Mouse (Mus musculus): ENCODE data around the gene Sectm1b. TPM values are rescaled to one million over a fixed set of nuclear protein-coding genes. Genes with fewer than 3 reads are reported as not detected.

The Sectm1b gene
- polyA plus RNA-seq, 1 experiment from 2014 or later, result not detected

DNA sequence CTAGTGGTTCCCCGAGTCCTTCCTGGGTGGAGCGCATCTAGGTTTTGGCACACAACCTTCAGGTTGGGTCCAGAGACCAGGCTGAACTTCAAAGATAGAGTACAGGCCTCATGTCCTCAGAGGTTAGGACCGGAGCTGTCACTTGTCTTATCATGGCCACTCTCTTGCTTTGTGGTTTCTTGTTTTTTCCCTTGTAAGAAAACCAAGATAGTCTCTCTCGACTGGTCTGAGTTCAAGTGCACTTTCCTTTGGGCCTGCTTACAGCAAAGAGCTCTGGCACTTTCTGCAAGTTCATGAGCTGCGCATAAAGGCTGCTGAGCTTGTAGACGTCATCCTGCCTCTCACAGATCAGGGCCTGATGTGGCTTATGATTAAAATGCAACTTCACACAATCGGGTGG is 36.1 kb downstream of the Sectm1b start:
- Histone ChIP-seq H3K4me2 (ENCODE audit: low read depth, low read length, severe bottlenecking) (no peak overlapping the region), H3K4me3 (ENCODE audit: low read depth, low read length) (no peak overlapping the region), H3K27me3 (ENCODE audit: control insufficient read depth, insufficient read depth, low read length) (no peaks in the 10 kb centered on the region), H3K27ac (ENCODE audit: low read depth, low read length) (no peak overlapping the region), H3K36me3 (ENCODE audit: control insufficient read depth, insufficient read depth, low read length) (no peaks in the 10 kb centered on the region), H3K9me3 (ENCODE audit: control insufficient read depth, low read length) (no peaks in the 10 kb centered on the region), H3K9ac (ENCODE audit: low read length) (no peak overlapping the region), H3K4me1 (replicated peaks; ENCODE audit: control insufficient read depth, insufficient read depth, low read length) (no peaks in the 10 kb centered on the region)
- 91% methylated on average over 7 of the region's 7 CpGs for WGBS
- no peak for DNase-seq (ENCODE audit: low spot score)
- no peak for ATAC-seq (replicated peaks; ENCODE audit: low FRiP score)

DNA sequence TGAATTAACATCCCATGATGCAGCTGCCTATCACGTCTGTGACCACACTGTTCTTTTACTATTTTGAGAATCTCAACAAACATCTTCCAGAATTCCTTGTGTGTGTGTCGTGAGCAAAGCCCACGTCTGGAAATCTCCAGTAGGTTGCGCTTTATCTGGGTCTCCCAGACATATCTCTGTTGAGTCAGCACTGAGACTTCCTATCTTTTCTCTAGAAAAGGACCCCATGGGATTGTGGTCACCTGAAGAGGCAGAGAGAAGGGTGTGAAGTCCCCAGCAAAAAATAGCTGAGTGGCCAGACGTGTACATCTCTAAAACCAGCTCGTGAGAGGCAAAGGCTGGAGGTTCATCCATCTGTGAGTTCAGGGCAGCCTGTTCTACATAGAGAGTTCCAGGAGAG is 39.2 kb downstream of the Sectm1b start:
- H3K4me3 ChIP-seq (ENCODE audit: low read depth, low read length), result no peak overlapping the region
- no peak overlapping the region for H3K4me2 ChIP-seq (ENCODE audit: low read depth, low read length, severe bottlenecking)
- no peaks in the 10 kb centered on the region for H3K4me1 ChIP-seq (replicated peaks; ENCODE audit: control insufficient read depth, insufficient read depth, low read length)
- H3K36me3 ChIP-seq (ENCODE audit: control insufficient read depth, insufficient read depth, low read length), result no peaks in the 10 kb centered on the region
- no peak overlapping the region for H3K9ac ChIP-seq (ENCODE audit: low read length)
- no peaks in the 10 kb centered on the region for H3K9me3 ChIP-seq (ENCODE audit: control insufficient read depth, low read length)
- no peak for ATAC-seq (replicated peaks; ENCODE audit: low FRiP score)
- H3K27me3 ChIP-seq (ENCODE audit: control insufficient read depth, insufficient read depth, low read length), result no peaks in the 10 kb centered on the region
- no peak overlapping the region for H3K27ac ChIP-seq (ENCODE audit: low read depth, low read length)
- DNase-seq (ENCODE audit: low spot score), result no peak
- 70% methylated on average over 6 of the region's 6 CpGs for WGBS

DNA sequence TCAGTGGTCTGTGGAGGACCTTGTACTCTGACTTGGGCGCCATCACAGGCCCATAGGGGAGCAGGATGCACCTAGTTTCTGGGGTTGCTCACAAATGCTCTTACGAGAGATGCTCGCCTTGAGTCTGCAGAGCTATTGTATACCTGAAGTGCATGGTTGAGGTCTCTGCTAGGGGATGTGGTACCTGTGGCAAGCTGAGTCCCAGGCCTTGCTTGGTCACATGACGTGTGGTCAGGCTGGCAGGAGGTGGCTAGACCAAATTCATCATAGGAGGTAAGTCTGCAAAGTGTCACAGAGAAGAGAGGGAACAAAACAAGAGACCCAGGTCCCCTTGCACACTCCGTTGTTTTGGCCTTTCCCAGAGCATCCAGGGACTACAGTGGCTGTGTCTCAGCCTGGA is 43.9 kb downstream of the Sectm1b start:
- H3K9me3 ChIP-seq (ENCODE audit: control insufficient read depth, low read length), result no peaks in the 10 kb centered on the region
- H3K9ac ChIP-seq (ENCODE audit: low read length), result no peak overlapping the region
- no peaks in the 10 kb centered on the region for H3K27me3 ChIP-seq (ENCODE audit: control insufficient read depth, insufficient read depth, low read length)
- no peaks in the 10 kb centered on the region for H3K4me1 ChIP-seq (replicated peaks; ENCODE audit: control insufficient read depth, insufficient read depth, low read length)
- WGBS, result 85% methylated on average over 5 of the region's 5 CpGs
- no peak overlapping the region for H3K4me3 ChIP-seq (ENCODE audit: low read depth, low read length)
- no peaks in the 10 kb centered on the region for H3K36me3 ChIP-seq (ENCODE audit: control insufficient read depth, insufficient read depth, low read length)
- ATAC-seq (replicated peaks; ENCODE audit: low FRiP score) (no peak), DNase-seq (ENCODE audit: low spot score) (no peak)
- H3K27ac ChIP-seq (ENCODE audit: low read depth, low read length), result no peak overlapping the region
- no peak overlapping the region for H3K4me2 ChIP-seq (ENCODE audit: low read depth, low read length, severe bottlenecking)

DNA sequence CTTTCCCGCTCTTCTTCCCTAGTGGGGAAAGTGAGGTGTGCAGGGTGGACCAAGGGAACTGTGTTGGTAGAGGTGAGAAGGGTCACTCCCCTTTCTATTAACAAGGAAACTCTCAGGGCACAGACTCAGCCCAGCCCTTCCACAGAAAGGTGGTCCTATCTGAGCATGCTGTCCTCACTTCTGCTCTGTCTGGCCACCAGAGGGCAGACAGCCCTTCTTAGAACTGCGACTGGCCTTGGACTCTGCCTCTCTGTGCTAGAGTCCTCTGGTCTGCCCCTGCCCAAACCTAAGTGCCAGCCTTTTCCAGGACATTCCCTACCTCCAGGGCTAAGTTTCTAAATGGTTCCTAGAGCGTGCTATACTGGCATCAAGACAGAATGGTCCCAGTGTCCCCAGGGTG is 45.7 kb downstream of the Sectm1b start:
- no peaks in the 10 kb centered on the region for H3K9me3 ChIP-seq (ENCODE audit: control insufficient read depth, low read length)
- ATAC-seq (replicated peaks; ENCODE audit: low FRiP score) (no peak), DNase-seq (ENCODE audit: low spot score) (peak; percentile 79)
- H3K36me3 ChIP-seq (ENCODE audit: control insufficient read depth, insufficient read depth, low read length), result no peaks in the 10 kb centered on the region
- no peak overlapping the region for H3K4me3 ChIP-seq (ENCODE audit: low read depth, low read length)
- no peaks in the 10 kb centered on the region for H3K27me3 ChIP-seq (ENCODE audit: control insufficient read depth, insufficient read depth, low read length)
- no peak overlapping the region for H3K4me2 ChIP-seq (ENCODE audit: low read depth, low read length, severe bottlenecking)
- H3K4me1 ChIP-seq (replicated peaks; ENCODE audit: control insufficient read depth, insufficient read depth, low read length), result no peaks in the 10 kb centered on the region
- 33% methylated on average over 3 of the region's 3 CpGs for WGBS
- no peak overlapping the region for H3K9ac ChIP-seq (ENCODE audit: low read length)
- H3K27ac ChIP-seq (ENCODE audit: low read depth, low read length), result no peak overlapping the region

DNA sequence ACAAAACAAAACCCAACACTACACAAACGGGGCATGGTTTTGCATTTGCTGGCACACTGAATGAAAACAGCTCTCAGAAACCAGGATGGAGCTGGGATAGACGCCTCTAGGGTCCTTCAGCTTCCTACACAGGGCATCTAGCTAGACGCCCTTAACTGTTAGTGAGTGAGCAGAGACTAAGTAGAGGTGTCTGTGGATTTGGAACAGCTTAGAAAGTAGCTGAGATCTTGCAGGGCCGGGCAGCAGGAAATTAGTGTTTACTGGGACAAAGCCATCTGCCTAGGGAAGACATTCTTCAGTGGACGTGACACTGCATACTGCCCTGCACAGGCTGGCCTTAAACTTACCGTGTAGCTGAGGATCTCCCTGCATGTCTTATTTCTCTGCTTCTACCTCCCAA is 47.9 kb downstream of the Sectm1b start:
- Histone ChIP-seq H3K4me3 (ENCODE audit: low read depth, low read length) (no peak overlapping the region), H3K9ac (ENCODE audit: low read length) (no peak overlapping the region), H3K9me3 (ENCODE audit: control insufficient read depth, low read length) (no peaks in the 10 kb centered on the region), H3K4me1 (replicated peaks; ENCODE audit: control insufficient read depth, insufficient read depth, low read length) (no peaks in the 10 kb centered on the region), H3K36me3 (ENCODE audit: control insufficient read depth, insufficient read depth, low read length) (no peaks in the 10 kb centered on the region), H3K27me3 (ENCODE audit: control insufficient read depth, insufficient read depth, low read length) (no peaks in the 10 kb centered on the region), H3K27ac (ENCODE audit: low read depth, low read length) (no peak overlapping the region), H3K4me2 (ENCODE audit: low read depth, low read length, severe bottlenecking) (no peak overlapping the region)
- ATAC-seq (replicated peaks; ENCODE audit: low FRiP score) (no peak), DNase-seq (ENCODE audit: low spot score) (no peak)
- WGBS, result 74% methylated on average over 6 of the region's 6 CpGs

DNA sequence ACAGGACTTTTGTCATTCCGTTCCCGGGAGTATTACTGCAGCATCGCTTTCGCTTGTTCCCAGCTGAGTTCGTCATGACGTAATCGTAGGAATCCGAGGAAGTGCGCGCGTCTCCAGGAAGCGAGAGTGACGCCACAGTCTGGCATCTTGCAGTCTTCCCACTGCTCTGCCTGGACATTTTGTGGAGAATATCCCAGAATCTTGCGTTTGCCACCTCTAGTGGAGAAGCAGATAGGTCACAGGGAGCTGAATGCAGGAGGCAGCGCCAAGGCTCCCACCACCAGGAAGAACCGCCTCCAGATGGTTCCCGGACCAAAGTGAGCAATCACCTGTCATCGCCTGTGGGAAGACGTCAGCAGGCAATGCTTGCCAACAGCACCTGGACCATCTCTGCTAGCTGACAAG is 48.5 kb downstream of the Sectm1b start:
- WGBS, result 67% methylated on average over 19 of the region's 19 CpGs
- Histone ChIP-seq H3K4me1 (replicated peaks; ENCODE audit: control insufficient read depth, insufficient read depth, low read length) (no peaks in the 10 kb centered on the region), H3K4me2 (ENCODE audit: low read depth, low read length, severe bottlenecking) (peak overlapping the region; percentile 15; the same call in 1 of the 2 replicates), H3K9me3 (ENCODE audit: control insufficient read depth, low read length) (no peaks in the 10 kb centered on the region), H3K27me3 (ENCODE audit: control insufficient read depth, insufficient read depth, low read length) (no peaks in the 10 kb centered on the region), H3K27ac (ENCODE audit: low read depth, low read length) (no peak overlapping the region), H3K36me3 (ENCODE audit: control insufficient read depth, insufficient read depth, low read length) (no peaks in the 10 kb centered on the region), H3K9ac (ENCODE audit: low read length) (0 out of 2 replicates have a peak overlapping the region, but pooled peaks have one; percentile 6), H3K4me3 (ENCODE audit: low read depth, low read length) (no peak overlapping the region)
- no peak for ATAC-seq (replicated peaks; ENCODE audit: low FRiP score)
- no peak for DNase-seq (ENCODE audit: low spot score)

DNA sequence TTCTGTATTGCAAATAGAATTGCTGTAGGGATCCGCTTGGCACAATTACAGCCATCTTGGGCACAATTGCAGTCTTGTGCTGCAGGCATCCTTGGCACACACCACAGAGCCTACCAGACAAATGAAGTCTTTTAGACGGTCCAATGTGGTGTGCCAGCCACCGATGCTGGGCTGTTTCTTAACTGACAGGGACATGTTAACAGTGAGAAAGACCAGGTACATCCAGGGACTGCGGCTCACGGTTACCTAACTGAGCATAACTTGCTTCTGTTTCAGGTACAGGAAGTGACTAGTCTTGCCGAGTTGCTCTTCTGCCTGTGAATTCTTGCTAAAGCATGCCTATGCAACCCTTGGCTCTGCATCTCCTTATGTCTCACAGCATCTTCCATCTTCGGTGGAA is 49.7 kb downstream of the Sectm1b start:
- no peaks in the 10 kb centered on the region for H3K9me3 ChIP-seq (ENCODE audit: control insufficient read depth, low read length)
- no peak overlapping the region for H3K9ac ChIP-seq (ENCODE audit: low read length)
- 89% methylated on average over 7 of the region's 7 CpGs for WGBS
- H3K4me1 ChIP-seq (replicated peaks; ENCODE audit: control insufficient read depth, insufficient read depth, low read length), result no peaks in the 10 kb centered on the region
- H3K4me2 ChIP-seq (ENCODE audit: low read depth, low read length, severe bottlenecking), result no peak overlapping the region
- no peak for ATAC-seq (replicated peaks; ENCODE audit: low FRiP score)
- no peak for DNase-seq (ENCODE audit: low spot score)
- no peak overlapping the region for H3K27ac ChIP-seq (ENCODE audit: low read depth, low read length)
- H3K27me3 ChIP-seq (ENCODE audit: control insufficient read depth, insufficient read depth, low read length), result no peaks in the 10 kb centered on the region
- no peak overlapping the region for H3K4me3 ChIP-seq (ENCODE audit: low read depth, low read length)
- no peaks in the 10 kb centered on the region for H3K36me3 ChIP-seq (ENCODE audit: control insufficient read depth, insufficient read depth, low read length)

DNA sequence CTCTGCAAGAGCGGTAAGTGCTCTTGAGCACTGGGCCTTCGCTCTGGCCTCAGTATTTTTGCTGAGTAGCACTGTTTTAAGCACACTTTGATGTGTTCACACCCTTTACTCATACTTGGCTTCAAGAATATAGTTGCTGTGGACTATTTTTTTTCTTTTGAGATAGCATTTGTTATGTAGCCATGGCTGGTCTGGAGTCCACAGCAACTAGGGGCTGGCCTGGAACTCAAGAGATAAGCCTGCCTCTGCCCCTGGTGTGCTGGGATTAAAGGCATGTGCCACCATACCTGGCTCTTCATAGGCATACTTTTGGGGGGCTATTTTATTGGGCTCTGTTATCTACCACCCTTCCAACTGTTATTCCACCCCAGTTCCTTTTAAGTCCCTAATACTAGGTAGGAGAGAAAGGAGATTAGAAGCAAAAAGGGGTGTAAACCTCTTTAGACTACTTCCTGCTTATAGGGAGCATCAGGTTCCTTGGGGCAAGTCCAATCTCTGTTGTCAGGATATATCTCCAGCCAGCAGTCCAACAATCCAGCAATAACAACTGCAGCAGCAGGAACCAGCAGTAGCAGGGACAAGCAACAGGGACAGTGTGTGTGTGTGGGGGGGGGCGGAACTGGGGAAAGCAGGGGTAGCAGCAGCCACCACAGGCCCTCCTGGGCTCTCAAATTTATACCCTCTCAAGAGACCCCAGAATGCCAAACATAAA is 53.2 kb downstream of the Sectm1b start:
- ATAC-seq (replicated peaks; ENCODE audit: low FRiP score) (no peak), DNase-seq (ENCODE audit: low spot score) (no peak)
- 94% methylated on average over 3 of the region's 3 CpGs for WGBS
- no peak overlapping the region for H3K27ac ChIP-seq (ENCODE audit: low read depth, low read length)
- H3K4me3 ChIP-seq (ENCODE audit: low read depth, low read length), result no peak overlapping the region
- H3K36me3 ChIP-seq (ENCODE audit: control insufficient read depth, insufficient read depth, low read length), result no peaks in the 10 kb centered on the region
- no peaks in the 10 kb centered on the region for H3K4me1 ChIP-seq (replicated peaks; ENCODE audit: control insufficient read depth, insufficient read depth, low read length)
- no peaks in the 10 kb centered on the region for H3K9me3 ChIP-seq (ENCODE audit: control insufficient read depth, low read length)
- no peak overlapping the region for H3K9ac ChIP-seq (ENCODE audit: low read length)
- H3K4me2 ChIP-seq (ENCODE audit: low read depth, low read length, severe bottlenecking), result no peak overlapping the region
- no peaks in the 10 kb centered on the region for H3K27me3 ChIP-seq (ENCODE audit: control insufficient read depth, insufficient read depth, low read length)

DNA sequence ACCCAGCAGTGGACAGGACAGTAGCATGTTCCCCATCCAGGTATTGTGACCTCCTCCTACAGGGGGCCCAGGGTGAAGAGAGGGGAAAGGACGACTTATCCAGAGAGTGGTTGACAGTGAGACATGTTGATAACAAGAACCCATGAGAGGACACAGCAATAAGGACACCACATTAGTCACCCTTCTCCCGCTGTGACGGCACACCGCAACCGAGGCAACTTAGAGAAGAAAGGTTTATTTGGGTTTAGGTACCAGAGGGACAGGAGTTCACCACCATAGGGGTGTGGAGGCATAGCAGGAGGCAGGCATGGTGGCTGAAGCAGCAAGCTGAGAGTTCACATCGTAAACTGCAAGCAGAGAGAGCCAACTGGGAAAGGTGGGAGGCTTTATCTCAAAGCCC is 57.2 kb downstream of the Sectm1b start:
- H3K27me3 ChIP-seq (ENCODE audit: control insufficient read depth, insufficient read depth, low read length), result no peaks in the 10 kb centered on the region
- H3K27ac ChIP-seq (ENCODE audit: low read depth, low read length), result no peak overlapping the region
- WGBS, result 87% methylated on average over 6 of the region's 6 CpGs
- H3K9ac ChIP-seq (ENCODE audit: low read length), result no peak overlapping the region
- H3K36me3 ChIP-seq (ENCODE audit: control insufficient read depth, insufficient read depth, low read length), result no peaks in the 10 kb centered on the region
- no peak overlapping the region for H3K4me2 ChIP-seq (ENCODE audit: low read depth, low read length, severe bottlenecking)
- ATAC-seq (replicated peaks; ENCODE audit: low FRiP score) (no peak), DNase-seq (ENCODE audit: low spot score) (no peak)
- no peak overlapping the region for H3K4me3 ChIP-seq (ENCODE audit: low read depth, low read length)
- no peaks in the 10 kb centered on the region for H3K4me1 ChIP-seq (replicated peaks; ENCODE audit: control insufficient read depth, insufficient read depth, low read length)
- no peaks in the 10 kb centered on the region for H3K9me3 ChIP-seq (ENCODE audit: control insufficient read depth, low read length)
